Mouse (Mus musculus) right cerebral cortex, postnatal 10 days (tissue): ENCODE results near the gene Chrm3.

Source experiments
- DNase-seq, 2 experiments: peaks; one replicate each; pipeline ENCODE4 v3.0.0; 2021; ENCODE audit warnings: low spot score in 2 of 2

The Chrm3 gene

DNA sequence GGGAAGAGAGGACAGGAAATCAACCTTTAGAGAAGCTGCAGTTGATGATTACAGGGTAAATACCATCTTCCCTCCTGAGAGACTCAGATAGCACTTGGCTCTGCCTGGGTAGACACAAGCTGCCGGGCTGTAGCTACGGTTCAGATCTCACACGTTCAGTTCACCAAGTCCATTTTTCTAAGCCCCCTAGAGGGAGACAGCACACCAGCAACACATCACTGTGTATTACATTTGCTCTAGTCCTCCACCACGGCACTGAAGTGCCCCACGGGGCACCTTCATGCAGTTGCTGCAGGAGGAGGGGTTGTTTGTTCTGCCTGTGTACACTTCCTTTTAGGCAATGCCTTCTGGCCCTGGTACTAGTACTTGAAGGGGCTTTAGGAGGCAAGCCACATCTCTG is 289.5 kb downstream of the Chrm3 start:
- DNase-seq: peak; percentile 62

DNA sequence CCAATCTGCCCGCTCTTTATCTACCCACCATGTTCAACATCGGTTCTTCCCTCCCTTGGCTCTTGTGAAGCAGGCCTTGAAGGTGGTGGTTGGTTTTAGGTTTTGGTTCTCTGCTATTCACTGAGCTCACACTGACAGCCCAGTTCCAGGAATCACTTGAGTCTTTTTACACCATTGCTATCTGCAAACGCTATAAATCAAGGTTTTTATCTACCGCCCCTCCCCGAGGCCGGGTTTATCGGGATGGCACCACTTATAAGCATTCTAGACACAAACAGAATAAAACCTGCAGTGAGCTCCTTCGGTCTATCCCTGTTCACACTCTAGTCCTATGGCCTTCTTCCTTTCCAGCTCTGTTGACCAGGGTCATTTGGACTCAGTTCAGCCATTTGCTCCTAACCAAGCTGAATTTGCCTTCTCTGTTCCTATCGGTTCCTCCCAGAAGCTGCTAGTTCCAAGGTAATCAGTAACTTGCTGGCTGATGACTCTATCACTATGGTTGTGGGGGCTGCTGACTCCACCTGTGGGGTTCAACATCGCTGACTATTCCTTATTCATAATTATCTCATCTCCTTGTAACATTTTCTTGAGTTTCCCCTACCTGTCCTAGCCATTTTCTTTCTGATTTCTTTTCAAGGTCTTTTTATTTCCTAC is 291.6 kb downstream of the Chrm3 start:
- no peak for DNase-seq

DNA sequence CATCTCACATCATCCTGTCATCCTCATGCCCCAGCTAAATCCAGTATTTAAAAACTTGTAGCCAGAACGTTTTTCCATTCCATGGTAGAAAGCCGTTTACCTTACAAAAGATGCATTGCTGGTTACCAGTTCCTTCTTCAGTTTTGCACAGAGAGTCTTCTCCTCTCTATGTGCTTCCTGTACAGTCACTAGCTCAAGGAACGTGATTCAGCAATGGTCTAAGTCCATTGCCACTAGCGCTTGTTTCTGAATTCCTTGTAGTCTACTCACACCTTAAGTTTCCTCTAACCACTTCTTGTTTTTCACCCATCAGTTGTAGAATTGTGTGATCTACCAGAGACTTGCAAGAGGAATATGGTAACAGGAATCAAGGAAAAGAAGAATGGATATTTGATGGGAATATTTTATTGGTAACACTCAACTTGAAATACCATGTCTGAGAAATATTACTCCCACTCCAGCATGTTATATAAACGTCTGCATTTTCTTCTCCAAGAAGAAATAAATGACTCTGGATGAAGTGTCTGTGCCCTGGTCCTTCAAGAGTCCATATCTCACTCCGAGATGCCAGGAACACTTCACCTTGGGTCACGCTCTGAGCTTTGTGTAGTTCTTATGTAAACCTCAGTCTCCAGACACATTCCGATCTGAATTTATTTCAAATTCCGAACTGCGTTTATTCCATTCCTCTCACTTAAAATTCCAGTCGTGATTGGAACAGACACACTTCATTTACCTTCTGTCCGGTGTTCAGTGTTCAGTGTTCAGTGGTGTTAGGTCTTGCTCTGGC is 293.6 kb downstream of the Chrm3 start:
- DNase-seq: no peak

DNA sequence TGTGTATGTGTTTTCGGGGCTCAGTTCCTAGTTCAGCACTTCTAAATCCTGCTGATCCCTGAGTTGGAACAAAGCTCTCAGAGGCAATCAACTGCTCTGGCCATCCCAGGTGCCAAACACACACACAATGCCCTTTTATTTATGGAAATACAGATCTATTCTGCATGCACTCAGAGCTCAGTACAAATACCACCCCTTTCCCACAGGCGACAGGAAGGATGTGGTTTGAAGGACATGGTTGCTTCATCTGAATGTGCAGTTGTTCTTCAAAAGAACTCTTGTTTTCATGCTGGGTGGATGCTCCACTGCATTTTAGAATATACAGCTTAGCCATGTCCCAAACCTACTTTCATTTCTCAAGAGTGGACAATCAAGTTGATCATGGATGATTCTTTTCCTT is 294.9 kb downstream of the Chrm3 start:
- DNase-seq: no peak

DNA sequence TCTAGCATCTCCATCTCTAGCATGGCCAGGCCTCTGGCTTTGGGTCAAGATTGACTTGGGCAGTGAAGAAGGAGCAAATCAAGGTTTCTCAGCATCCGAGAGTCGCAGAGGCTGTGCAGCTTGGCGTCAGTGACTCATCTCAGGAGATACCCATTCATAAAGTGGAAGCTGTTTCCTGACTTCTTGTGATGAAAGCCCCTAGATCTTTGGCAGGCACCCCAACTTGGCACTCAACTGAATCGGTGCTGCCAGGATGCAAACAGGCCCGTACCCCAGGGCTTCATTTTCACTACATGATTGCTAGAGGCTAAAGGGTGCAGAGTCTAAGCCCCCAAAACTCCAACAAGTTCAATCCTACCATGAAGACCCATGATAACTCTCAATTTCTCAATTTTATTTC is 298.0 kb downstream of the Chrm3 start:
- no peak for DNase-seq

DNA sequence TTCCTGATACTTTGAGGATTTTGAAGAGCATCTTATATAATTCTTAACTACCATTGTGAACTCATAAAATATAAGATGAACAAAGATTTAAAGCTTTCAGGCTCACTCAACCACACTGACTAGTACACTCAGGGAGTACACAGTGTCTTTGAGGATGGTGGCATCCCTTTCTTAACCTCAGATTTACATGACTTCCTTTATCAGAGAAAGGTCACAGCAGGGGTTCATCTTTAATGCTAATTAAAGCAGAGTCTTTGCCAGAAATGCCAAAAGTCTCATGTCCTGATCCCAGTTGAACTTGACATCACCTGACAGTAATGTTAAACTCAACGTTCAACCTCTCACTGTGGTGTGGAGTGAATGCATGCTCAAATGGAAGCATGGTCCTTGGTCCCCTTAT is 301.7 kb downstream of the Chrm3 start:
- DNase-seq: no peak

DNA sequence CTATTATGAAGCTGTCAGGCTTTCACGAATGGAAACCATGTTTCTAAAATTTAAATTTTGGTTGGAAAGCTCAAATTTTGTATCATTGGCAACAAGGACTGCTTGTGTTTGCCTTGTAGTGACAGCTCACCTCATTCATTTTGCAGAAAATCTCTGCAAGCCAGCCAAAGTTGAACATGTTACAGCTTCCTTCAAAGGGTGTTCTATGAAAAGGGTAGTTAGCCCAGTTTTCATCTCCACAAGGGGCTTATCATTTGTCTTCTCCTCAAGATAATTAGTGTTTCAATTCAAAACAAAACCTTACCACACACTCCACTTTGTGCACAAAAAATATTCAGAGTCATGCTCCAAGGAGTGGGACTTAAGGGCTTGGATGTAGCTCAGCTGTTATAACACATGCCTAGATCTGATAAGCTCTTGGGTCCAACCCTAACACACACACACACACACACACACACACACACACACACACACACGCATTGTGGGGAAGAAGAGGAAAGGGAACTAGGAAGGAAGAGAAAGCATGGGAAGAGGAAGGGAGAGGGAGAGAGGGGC is 302.9 kb downstream of the Chrm3 start:
- no peak for DNase-seq

DNA sequence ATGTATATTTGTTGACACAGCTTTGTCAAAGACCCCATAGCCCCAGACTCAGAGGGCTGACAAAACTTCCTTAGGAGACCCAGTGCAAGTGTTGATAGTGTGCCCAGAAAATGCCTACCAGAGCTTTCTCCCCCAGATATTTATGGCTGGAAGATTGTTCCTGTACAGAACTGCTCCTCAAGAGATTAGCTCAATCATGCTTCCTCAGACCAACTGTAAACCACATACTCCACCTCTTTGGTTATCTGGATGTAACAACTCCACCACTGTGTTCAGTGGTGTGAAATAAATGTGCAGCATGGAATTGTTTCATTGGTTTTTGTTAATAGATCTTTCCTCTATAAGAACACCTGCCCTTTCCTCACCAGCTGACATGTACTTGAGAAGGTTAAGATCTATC is 306.6 kb downstream of the Chrm3 start:
- no peak for DNase-seq

DNA sequence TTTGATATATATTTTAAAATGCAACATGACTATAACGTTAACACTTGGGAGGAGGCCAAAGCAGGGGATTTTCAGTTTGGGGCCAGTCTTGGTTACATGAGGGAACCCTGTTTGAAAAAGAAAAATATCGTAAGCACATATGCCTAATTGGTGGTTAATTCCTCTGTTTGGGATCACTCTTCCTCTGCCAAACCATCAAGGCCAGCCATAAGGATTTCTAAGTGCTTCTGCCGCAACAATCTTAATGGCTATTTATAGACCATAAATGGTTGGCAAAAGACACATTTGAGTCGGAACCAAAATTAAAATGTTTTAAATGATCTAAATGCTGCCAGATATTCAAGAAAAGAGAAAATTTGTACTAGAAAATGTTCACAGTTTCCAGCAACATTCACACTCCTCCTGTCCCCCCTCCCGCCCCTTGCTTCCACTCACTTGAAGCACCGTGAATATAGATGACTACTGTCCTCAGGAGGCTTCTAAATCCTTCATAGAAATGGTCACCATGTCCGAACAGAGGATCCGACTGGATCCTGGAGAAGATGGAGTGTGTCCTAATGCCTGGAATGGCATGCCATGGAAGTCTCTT is 307.3 kb downstream of the Chrm3 start:
- DNase-seq: peak; percentile 45 to 51

DNA sequence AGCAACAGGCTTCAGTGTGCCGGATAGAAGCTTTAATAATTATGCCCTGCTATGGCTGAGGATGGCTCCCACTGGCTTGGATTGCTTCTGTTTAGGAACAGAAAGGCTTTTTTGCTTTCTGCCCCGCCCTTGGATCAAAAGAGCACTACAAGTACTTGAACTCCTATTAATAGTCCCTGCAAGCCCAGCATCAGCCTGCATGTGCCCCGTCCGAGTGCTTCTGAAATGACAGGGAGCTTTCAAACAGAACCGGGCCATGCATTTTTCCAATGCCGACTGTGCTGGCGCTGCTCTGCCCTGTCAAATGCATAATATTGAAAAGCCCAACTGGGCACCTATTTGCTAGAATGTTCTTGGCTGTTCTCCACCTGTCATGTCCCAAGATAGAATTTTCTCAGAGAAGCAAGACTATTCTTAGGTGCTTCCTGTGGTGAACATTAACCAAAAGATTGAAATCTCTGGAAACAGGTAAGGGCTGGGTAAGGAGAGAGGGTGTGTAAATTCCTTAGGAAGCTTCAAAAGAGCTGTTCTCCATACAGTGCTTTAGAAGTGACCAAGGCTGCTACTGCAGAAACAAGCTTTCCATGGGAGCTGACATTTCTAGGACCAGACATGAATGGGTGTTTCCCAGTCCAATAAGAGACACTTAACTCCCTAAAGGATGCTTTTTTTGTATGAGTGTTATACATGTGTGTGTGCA is 314.8 kb downstream of the Chrm3 start:
- no peak for DNase-seq

DNA sequence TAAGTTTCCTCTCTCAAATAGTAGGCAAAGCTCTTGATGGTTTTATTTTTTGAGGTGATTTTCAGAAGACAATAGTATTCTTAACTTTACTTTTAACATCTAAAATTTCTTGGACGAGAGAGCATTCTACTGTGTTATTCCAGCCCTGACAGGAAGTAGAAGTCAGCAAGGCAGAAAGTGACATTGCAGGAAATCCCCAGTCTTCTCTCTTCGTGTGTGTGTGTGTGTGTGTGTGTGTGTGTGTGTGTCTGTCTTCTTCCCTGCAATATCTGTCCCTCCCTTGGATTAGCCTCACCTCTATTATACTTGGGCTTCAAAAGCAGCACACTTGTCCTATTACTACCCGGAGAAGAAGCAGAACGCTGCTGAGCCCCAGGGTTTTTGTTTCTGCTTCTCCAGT is 316.6 kb downstream of the Chrm3 start:
- DNase-seq: no peak

DNA sequence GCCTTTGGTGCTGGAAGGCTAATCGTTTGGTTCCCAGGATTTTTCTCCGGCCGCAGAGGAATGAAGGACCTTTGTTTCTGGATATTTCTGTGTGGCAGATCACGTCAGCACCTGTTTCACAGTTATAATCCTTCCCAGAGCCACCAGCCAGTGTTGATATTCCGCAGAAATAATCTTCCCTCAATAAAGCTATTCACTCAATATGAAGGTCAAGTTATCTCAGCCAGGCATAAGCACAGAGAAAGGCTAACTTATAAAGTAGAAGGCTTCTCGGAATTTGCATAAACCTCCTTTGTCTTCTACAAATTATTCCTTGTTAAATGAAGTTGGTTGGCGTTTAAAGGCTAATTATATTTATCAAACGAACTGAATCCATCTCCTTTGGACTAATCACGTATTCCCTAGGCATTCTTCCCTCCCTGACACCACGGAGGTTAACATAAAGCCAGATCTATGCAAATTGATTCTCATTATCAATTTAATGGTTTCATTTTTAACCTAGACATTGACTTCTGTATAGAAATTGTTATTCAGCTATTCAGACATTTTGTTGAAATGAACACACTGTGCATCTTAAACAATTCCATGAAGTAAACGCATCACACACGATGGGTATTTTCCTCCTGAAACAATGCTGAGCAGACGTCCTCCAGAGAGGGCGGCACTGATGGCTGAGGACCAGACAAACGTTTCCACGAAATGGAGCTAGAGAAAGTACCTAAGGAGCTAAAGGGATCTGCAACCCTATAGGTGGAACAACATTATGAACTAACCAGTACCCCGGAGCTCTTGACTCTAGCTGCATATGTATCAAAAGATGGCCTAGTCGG is 326.9 kb downstream of the Chrm3 start:
- no peak for DNase-seq

DNA sequence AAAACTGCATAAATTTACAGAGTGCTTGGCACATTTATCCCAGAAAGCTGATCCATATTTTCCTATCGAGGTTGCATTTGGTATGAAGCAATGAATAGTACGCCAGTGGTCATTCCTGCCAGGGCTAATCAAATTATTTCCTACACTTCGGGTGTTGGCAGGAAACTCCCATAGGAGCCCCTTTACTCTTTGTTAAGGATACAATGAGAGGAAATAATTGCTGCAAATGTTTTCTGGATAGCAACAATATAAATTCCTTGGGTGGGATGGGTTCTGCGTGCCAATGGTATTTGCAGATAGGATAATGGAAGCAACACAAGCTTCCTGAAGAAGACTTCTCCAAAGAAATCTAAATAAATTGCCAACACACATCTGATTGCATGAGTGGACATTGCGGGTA is 329.1 kb downstream of the Chrm3 start:
- DNase-seq: no peak

DNA sequence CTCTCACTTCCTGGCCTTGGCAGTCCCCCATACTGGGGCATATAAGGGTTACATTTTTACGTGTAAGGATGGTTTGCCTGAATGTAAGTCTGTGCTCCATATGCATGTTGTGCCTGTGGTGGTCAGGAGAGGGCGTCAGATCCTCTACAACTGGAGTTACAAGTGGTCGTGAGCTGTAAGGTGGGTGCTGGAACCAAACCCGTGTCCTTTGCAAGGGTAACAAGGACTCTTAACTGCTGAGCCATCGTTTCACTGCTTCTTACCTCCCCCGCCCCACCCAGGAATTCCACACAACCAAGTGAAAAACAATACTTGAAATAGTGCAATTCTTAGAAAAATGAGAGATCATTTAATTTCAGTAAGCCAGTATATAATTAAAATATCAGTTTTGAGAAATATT is 330.7 kb downstream of the Chrm3 start:
- DNase-seq: no peak

DNA sequence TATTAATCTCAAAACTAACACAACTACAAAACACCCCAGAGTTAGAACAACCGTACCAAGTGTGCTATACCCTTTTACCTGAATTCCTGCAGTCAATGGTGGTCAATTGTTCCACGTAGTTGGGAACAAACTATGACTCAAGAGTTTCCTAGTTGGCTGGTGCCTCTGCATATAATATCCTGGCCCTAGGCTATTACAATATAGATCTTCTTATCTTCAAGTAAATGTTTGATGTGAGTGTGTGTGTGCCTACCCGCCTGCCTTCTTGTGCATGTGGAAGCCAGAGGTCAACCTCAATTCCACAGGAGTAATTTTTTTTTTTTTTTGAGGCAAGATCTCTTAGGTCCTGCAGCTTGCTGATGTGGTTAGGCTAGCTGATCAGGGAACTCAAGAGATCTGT is 335.5 kb downstream of the Chrm3 start:
- DNase-seq: no peak

DNA sequence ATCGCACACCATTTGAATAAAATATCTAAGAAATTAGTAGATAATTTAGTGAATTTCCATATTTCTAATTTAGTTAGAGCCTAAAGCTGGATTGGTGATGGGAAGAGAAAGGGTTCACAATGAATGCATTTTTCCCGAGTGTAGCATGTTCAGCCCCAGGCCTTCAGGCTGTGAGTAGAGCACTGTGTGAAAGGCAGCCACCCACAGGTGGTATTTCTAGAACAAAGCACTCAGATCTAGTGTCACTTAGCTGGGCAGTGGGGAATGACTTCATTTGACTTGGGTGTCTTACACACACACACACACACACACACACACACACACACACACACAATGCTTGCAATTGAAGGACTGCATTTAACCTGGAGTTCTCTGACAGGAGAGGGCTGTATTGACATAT is 337.5 kb downstream of the Chrm3 start:
- no peak for DNase-seq

DNA sequence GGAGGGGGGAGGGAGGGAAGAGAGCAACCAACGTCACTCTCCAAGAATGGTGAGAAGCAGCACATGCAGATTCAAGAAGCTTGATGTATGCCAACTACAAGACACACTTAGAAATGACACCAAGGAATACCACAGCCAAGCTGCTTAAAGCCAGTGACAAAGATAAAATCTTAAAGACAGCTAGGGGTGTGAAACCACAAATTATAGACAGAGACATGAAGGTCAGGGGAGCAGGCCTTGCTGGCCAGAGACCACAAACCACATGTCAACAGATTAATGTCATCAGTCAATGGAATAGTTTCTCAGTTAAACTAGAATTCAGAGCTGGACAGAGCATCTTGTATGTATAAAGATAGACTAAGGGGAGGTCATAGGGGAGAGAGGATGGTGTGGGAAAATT is 341.4 kb downstream of the Chrm3 start:
- DNase-seq: no peak

DNA sequence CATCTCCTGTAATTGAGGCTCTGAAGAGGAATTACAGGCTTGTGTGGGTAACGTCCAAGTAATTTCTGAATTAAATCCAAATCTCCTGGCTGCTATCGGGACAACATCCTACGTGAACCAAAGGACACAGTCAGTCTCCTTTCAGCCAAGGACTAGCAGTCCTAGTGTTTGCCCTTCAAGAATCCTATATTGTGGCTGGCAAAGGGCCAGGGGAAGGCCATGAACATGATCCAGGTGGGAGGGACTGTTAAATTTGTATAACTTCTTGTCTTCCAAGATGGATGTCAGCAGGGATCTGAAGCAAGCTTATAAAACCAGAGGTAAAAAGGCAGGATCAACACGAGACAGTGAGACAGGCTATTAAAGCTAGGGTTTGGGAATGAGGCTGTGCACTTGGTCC is 357.7 kb downstream of the Chrm3 start:
- DNase-seq: no peak

DNA sequence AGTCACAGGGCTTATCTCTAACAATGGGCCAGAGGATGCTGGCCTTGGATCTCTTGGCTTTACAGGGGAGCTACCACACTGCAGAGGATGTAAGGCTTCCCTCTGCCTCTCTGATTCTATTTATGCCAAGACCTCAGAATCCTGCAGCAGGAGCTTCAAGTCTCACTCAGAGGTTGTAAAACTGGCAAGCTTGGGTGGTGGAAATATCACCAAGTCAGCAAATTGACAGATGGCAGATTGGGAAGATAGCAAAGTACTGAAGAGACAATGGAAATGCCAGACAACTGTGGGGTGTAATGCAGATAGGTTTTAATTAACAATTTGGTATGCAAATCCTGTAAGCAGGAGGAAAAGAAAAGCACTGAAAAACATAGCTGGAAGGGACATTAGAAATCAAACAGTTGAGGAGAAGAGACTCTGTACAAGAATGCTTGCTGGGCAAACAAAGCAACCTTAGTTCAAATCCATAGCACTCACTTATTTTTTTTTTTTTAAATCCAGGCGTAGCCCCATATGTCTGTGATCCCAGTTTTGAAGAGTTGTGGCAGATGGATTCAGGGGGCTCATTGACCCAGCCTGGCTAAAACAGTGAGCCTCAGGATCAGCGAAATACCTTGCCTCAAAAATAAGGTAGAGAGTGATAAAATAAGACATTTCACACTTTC is 362.9 kb downstream of the Chrm3 start:
- DNase-seq: no peak

DNA sequence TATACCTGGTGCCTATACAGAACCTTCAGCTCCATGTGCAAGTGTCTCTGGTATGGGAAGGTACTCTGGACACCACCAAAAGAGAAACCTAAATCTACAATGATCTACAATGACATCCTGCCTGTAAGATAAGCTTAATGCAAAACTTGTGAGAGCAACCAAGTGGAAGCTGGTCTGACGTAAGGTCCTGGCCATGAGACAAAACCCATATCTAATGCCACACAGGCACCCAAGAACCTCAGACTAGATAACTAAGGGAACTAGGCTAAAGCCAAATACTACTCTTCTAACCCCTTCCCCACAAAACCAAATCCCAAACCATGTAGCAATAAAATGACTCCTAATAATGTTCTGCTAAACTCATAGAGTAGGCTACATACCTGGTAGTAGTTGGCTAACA is 364.8 kb downstream of the Chrm3 start:
- DNase-seq: no peak

DNA sequence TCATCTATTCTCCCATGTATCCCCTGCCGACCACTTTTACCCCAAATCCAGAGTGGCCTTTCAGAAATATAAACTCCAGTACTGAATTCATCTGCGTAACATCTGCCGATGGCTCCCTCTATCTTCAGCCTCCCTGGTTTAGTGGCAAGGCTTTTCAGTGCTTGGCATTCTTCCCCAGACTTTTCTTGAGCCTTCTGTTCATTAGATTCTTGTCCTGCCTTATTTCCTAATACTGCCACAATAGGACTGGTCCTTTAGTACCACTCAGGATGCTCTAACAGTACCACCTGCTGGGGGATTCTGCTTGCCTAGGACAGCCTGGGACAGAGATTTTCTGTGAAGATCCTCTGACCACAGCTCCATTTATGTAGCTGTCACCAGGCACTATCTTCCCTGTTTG is 367.1 kb downstream of the Chrm3 start:
- no peak for DNase-seq
